Mouse (Mus musculus) small intestine, adult 2 months (tissue): ENCODE measurements around the gene Cfap99. TPM values are rescaled to one million over a fixed set of nuclear protein-coding genes. Genes with fewer than 3 reads are reported as not detected.
A peak's percentile ranks its signal among the peaks of the same experiment; 100 is the strongest.

Experiments used
- H3K27ac ChIP-seq: fragments of 200-500 bp; 2 replicates; pipeline ENCODE4 v1.5.1; 2012; ENCODE audit warnings: low read depth, low read length, control low read depth, inconsistent platforms; ENCODE audit not compliant: insufficient read depth
- H3K27me3 ChIP-seq: fragments of 200-500 bp; 2 replicates; pipeline ENCODE4 v1.6.1; 2012; ENCODE audit warnings: mild to moderate bottlenecking, moderate library complexity, low read length, inconsistent platforms; ENCODE audit not compliant: control insufficient read depth, insufficient read depth
- H3K36me3 ChIP-seq: fragments of 200-500 bp; 2 replicates; pipeline ENCODE4 v1.6.1; 2012; ENCODE audit warnings: mild to moderate bottlenecking, low read length, control low read depth, inconsistent platforms; ENCODE audit not compliant: control insufficient read depth, insufficient read depth
- H3K4me1 ChIP-seq: fragments of 200-500 bp; 2 replicates; pipeline ENCODE4 v1.6.1; 2012; ENCODE audit warnings: low read length, inconsistent platforms, mixed read lengths; ENCODE audit not compliant: control insufficient read depth, insufficient read depth, insufficient read length
- H3K4me3 ChIP-seq: fragments of 200-500 bp; 2 replicates; pipeline ENCODE4 v1.5.1; 2012; ENCODE audit warnings: low read depth, mild to moderate bottlenecking, control low read depth, inconsistent platforms, low read length, moderate library complexity
- CTCF ChIP-seq: fragments of 200-500 bp; IDR thresholded peaks from 2 replicates; pipeline ENCODE4 v1.5.1; 2012; ENCODE audit warnings: low read depth, mild to moderate bottlenecking, control low read depth, inconsistent platforms, low read length, moderate library complexity, mixed read lengths; ENCODE audit not compliant: insufficient replicate concordance, insufficient read length; ENCODE audit errors: extremely low read depth
- POLR2A ChIP-seq: fragments of 200-500 bp; IDR thresholded peaks from 2 replicates; pipeline ENCODE4 v1.6.1; 2012; ENCODE audit warnings: low read depth, mild to moderate bottlenecking, control low read depth, inconsistent platforms, low read length, moderate library complexity
- WGBS: fragments of 180-500 bp; shearing (Covaris S2); methylation state at CpG from one replicate; pipeline ENCODE4 v1.1.7; 2018; 5-methylcytosine and 5-hydroxymethylcytosine counted together
- polyA plus RNA-seq: library from polyadenylated mRNA; depleted of rRNA; stranded (reverse); fragments of >200 nt; gene quantifications from 2 replicates; pipeline ENCODE4 v1.2.3, GENCODE M21; 2012; rRNA removed

Cfap99 gene
- 0.04 TPM in 1 of 2 replicates, not detected in the other for polyA plus RNA-seq

DNA sequence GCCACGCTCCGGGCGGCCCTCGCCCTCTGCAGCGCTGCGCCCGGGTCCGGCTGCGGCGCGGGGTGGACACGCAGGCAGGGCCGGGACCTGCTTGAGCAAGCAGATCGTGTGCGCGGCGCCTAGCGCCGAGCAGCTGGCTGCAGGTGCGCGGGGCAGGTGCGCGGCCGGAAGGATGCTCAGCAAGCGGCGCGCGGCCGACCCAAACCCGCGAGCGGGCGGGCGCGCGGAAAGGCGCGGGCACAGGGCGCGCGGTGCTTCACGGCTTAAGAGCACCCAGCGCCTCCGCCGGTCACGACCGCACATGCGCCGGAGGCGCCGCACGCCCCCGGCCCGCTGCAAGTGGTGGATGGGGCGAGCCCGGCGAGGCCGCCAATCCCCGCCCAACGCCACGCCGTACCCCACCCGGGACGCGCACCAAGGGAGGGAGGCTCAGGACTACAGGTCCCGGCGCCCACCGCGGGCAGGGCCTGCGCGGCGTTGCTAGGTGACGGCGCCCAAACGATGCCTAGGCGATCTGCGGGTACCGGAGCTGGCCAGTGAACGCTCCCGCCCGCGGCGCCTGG is at the start of gene Cfap99, which contains the start of gene Zfyve28:
Cfap99 (plus strand) TSS at position 447 of the 563 bp plus-strand sequence.
Zfyve28 (minus strand) TSS at position 296 of the 563 bp plus-strand sequence.
- TF ChIP-seq CTCF (no peak), POLR2A (no peak)
- Histone ChIP-seq H3K4me1 (peaks cover 7% of the 10 kb centered on the region), H3K36me3 (no peaks in the 10 kb centered on the region), H3K27ac (no peak within 1 kb of the TSS), H3K27me3 (peaks cover 30% of the 10 kb centered on the region), H3K4me3 (peak within 1 kb of the TSS; percentile 57)
- WGBS, result under 1% methylated on average over 83 of the region's 83 CpGs

DNA sequence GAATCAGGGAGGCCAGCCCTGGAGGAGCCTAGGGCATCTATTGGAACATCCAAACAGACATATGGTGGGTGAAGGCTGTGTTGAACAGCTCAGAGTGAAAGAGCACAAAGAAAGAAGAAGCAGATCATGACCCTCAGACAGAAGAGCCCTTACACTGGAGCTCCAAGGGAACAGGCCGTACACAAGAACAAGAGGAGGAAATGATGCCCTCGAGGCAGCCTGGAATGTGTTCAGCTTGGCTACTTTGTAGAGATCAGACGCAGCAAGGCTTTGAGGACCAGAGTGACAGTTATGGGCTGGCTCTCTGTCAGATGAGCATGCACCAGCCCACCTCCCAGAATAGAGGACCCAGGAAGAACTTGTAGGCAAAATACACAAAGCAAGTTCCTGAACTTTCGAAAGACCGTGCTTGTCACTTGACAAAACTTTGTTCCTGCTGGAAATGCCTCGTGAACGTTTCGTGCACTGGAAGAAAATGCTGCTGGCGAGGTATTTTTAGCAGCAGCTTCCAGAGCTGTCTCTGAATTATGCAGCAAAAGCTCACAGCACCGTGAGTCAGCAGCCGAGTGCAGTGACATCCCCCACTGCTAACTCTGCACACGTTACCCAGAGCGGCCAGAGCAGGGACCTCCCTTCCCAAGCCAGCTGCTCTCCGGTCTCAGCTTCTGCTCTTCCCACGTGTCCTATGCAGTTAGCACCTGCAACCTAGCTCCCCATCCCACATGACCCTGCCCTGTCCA is 46.0 kb upstream of the Cfap99 start:
- Histone ChIP-seq H3K36me3 (no peaks in the 10 kb centered on the region), H3K4me1 (peaks cover 5% of the 10 kb centered on the region; the same call in 1 of the 2 replicates), H3K27ac (peak overlapping the region; percentile 20; the same call in 1 of the 2 replicates), H3K4me3 (no peak overlapping the region), H3K27me3 (no peaks in the 10 kb centered on the region)
- WGBS, result 35% methylated on average over 15 of the region's 15 CpGs
- TF ChIP-seq POLR2A, result no peak
- TF ChIP-seq CTCF, result no peak

GRCm38 (mm10) chr5:34243062-34243461 is 45.3 kb upstream of the Cfap99 start:
- Histone ChIP-seq H3K4me3 (no peak overlapping the region), H3K27me3 (no peaks in the 10 kb centered on the region)
- TF ChIP-seq CTCF (no peak), POLR2A (no peak)

GRCm38 (mm10) chr5:34246443-34246842 is 42.0 kb upstream of the Cfap99 start:
- H3K4me3 ChIP-seq, result no peak overlapping the region
- H3K4me1 ChIP-seq, result peaks cover 7% of the 10 kb centered on the region
- no peak for TF ChIP-seq POLR2A
- no peak for TF ChIP-seq CTCF
- H3K36me3 ChIP-seq, result no peaks in the 10 kb centered on the region
- no peak overlapping the region for H3K27ac ChIP-seq
- 90% methylated on average over 3 of the region's 3 CpGs for WGBS
- no peaks in the 10 kb centered on the region for H3K27me3 ChIP-seq

More at GRCm38 (mm10) chr5:34243062-34243461, 45.3 kb upstream of the Cfap99 start:
- no peak overlapping the region for H3K27ac ChIP-seq
- H3K4me1 ChIP-seq, result peaks cover 5% of the 10 kb centered on the region; the same call in 1 of the 2 replicates
- 87% methylated on average over 5 of the region's 5 CpGs for WGBS
- H3K36me3 ChIP-seq, result no peaks in the 10 kb centered on the region

- Histone ChIP-seq H3K4me3 (no peak overlapping the region), H3K36me3 (no peaks in the 10 kb centered on the region), H3K27me3 (no peaks in the 10 kb centered on the region), H3K4me1 (peaks cover 2% of the 10 kb centered on the region), H3K27ac (0 out of 2 replicates have a peak overlapping the region, but pooled peaks have one; percentile 1)
- no peak for TF ChIP-seq CTCF
- TF ChIP-seq POLR2A, result no peak
- 62% methylated on average over 4 of the region's 4 CpGs for WGBS
These were observed 39.3 kb upstream of the Cfap99 start for GRCm38 (mm10) chr5:34249132-34249531.

GRCm38 (mm10) chr5:34250090-34250489 is 38.3 kb upstream of the Cfap99 start:
- Histone ChIP-seq H3K27me3 (no peaks in the 10 kb centered on the region), H3K4me3 (no peak overlapping the region), H3K4me1 (peaks cover 2% of the 10 kb centered on the region), H3K36me3 (no peaks in the 10 kb centered on the region), H3K27ac (no peak overlapping the region)
- TF ChIP-seq CTCF (no peak), POLR2A (no peak)
- WGBS, result 70% methylated on average over 3 of the region's 3 CpGs

DNA sequence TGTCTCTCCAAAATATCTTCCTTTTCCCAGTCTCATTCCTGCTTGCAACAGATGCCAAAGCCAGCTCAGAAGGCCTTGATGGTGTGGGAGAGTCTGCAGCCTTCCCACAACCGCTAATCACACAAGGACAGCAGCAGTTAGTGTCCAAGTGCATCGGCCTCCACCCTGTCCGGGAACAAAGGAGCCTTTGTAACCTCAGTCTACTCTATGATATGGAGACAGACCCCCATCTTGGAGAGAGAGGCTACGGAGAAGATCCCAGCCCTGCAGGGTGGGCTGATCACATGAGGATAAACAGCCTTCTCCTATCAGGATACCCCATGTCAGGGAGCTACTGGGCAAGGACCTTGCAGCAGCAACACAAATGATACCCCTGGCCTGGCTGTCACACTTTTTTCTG is 36.6 kb upstream of the Cfap99 start:
- no peak overlapping the region for H3K4me3 ChIP-seq
- H3K27me3 ChIP-seq, result no peaks in the 10 kb centered on the region
- H3K27ac ChIP-seq, result no peak overlapping the region
- TF ChIP-seq CTCF, result no peak
- no peak for TF ChIP-seq POLR2A
- 47% methylated on average over 4 of the region's 4 CpGs for WGBS
- H3K36me3 ChIP-seq, result no peaks in the 10 kb centered on the region
- H3K4me1 ChIP-seq, result peaks cover 2% of the 10 kb centered on the region
